Mouse (Mus musculus): ENCODE data around the gene Dusp9. TPM values are rescaled to one million over a fixed set of nuclear protein-coding genes. Genes with fewer than 3 reads are reported as not detected.

Dusp9 gene
- polyA plus RNA-seq, 2 experiments = 9.3 to 24.7 TPM

DNA sequence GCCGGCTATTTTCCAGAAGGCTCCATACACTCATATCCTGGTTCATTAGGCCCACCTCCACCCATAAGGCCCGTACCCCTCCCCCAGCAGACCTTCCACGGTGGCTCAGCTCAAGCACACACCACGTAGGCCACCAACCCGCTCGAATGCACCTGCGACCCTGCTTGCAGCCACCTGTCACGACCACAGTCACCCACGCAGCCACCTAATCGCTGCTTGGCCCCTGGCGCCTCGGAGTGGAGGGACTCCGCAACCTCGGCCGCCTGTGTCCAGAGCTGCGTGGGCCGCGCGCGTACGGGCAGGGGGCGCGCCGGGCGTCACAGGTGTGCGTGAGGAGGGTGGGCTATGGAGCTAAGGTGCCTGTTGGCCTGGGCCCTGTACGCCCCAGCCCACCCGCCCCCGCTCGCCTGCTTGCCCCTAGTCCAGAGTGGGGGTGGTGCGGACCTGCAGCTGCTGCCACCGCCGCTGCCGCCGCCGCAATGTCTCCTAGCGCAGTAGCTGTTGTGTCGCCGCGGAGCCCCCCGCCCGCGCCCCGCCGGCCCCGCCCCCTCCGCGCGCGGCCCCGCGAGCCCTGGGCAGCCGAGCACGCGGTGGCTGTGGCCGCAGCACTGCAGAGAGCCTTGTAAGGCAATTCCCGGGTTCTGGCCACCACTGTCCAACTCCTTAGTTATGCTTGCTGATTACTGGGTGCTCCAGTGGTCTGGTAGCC is 20.5 kb downstream of the Dusp9 start, which contains the start of gene Pnck:
Gene Pnck, minus strand, starts transcription at position 543 of the 709 bp plus-strand sequence.
- TF ChIP-seq CTCF (IDR thresholded peaks at IDR 0.05; ENCODE audit: low read depth) (no peak), EP300 (IDR thresholded peaks at IDR 0.05; ENCODE audit: low read depth) (no peak)
- Histone ChIP-seq H3K27me3 (ENCODE audit: control insufficient read depth, insufficient read depth, low read length) (no peaks in the 10 kb centered on the region; the same call in 1 of the 2 replicates), H3K4me3 (ENCODE audit: insufficient read depth in 1 of 2, low read depth in 2 of 2, low read length in 2 of 2) (peak within 1 kb of the TSS; percentile 21 to 28; a peak in 2 of 4 replicates), H3K36me3 (replicated peaks; ENCODE audit: control insufficient read depth, insufficient read depth, low read depth) (no peaks in the 10 kb centered on the region), H3K9me3 (ENCODE audit: control insufficient read depth, low read length) (no peaks in the 10 kb centered on the region), H3K9ac (replicated peaks) (no peak within 1 kb of the TSS), H3K4me2 (ENCODE audit: low read depth) (peak within 1 kb of the TSS; percentile 57), H3K27ac (no peak within 1 kb of the TSS), H3K4me1 (replicated peaks; ENCODE audit: control insufficient read depth in 2 of 2, insufficient read depth in 2 of 2, low read length in 1 of 2) (no peaks in the 10 kb centered on the region)
- ATAC-seq (ENCODE audit: insufficient read depth) (no peak), DNase-seq (ENCODE audit: low read depth in 3 of 3, low spot score in 3 of 3) (no peak)
- 20% methylated on average over 47 of the region's 57 CpGs for WGBS (ENCODE audit: insufficient replicate concordance)

DNA sequence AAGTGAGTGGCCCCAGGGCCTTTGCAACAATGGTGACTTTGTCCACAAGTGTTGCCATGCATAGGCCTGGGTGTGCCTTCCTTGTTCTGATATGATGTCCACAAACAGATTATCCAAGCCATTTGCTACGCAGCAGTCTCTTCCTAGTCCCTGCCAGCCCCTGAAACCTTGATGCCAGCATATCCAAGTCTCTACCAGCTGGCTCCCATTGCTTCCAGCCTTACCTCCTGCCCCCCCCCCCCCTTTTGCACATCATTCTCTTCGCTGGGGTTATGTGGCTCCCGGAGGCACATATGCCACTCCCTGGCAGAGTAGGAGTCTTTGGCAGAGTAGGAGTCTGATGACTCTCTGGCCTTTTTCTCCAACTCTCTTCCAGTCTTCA is 21.1 kb downstream of the Dusp9 start:
- Histone ChIP-seq H3K36me3 (replicated peaks; ENCODE audit: control insufficient read depth, insufficient read depth, low read depth) (no peaks in the 10 kb centered on the region), H3K4me3 (ENCODE audit: insufficient read depth in 1 of 2, low read depth in 2 of 2, low read length in 2 of 2) (peak overlapping the region; percentile 21 to 28; a peak in 1 of 4 replicates), H3K9ac (replicated peaks) (no peak overlapping the region), H3K4me2 (ENCODE audit: low read depth) (peak overlapping the region; percentile 57), H3K27ac (no peak overlapping the region), H3K27me3 (ENCODE audit: control insufficient read depth, insufficient read depth, low read length) (no peaks in the 10 kb centered on the region; the same call in 1 of the 2 replicates), H3K9me3 (ENCODE audit: control insufficient read depth, low read length) (no peaks in the 10 kb centered on the region), H3K4me1 (replicated peaks; ENCODE audit: control insufficient read depth in 2 of 2, insufficient read depth in 2 of 2, low read length in 1 of 2) (no peaks in the 10 kb centered on the region)
- DNase-seq (ENCODE audit: low read depth in 3 of 3, low spot score in 3 of 3) (no peak), ATAC-seq (ENCODE audit: insufficient read depth) (no peak)
- 43% methylated on average over 3 of the region's 3 CpGs for WGBS (ENCODE audit: insufficient replicate concordance)
- TF ChIP-seq EP300 (IDR thresholded peaks at IDR 0.05; ENCODE audit: low read depth) = no peak
- no peak for TF ChIP-seq CTCF (IDR thresholded peaks at IDR 0.05; ENCODE audit: low read depth)

DNA sequence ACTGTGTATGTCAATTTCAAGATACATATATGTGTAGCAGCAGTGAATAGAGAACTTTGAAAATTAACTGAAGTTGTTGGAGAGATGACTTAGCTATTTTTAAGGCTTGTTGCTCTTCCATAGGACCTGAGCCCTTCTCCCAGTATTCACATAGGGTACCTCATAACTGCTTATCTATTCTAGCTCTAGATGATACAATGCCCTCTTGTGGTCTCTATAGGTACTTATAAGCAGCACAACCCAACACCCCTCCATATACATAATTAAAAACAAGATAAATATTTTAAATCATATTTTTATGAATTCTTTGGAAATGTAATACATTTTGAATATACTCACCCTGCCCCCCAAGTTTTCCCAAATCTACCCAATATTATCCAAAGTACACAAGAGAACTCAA is 23.9 kb downstream of the Dusp9 start:
- no peak for ATAC-seq (ENCODE audit: insufficient read depth)
- Histone ChIP-seq H3K36me3 (replicated peaks; ENCODE audit: control insufficient read depth, insufficient read depth, low read depth) (no peaks in the 10 kb centered on the region), H3K27me3 (ENCODE audit: control insufficient read depth, insufficient read depth, low read length) (no peaks in the 10 kb centered on the region; the same call in 1 of the 2 replicates), H3K4me2 (ENCODE audit: low read depth) (no peak overlapping the region), H3K9ac (replicated peaks) (no peak overlapping the region), H3K9me3 (ENCODE audit: control insufficient read depth, low read length) (no peaks in the 10 kb centered on the region), H3K27ac (no peak overlapping the region), H3K4me3 (ENCODE audit: insufficient read depth in 1 of 2, low read depth in 2 of 2, low read length in 2 of 2) (no peak overlapping the region), H3K4me1 (replicated peaks; ENCODE audit: control insufficient read depth in 2 of 2, insufficient read depth in 2 of 2, low read length in 1 of 2) (no peaks in the 10 kb centered on the region)
- no peak for DNase-seq (ENCODE audit: low read depth in 3 of 3, low spot score in 3 of 3)
- TF ChIP-seq CTCF (IDR thresholded peaks at IDR 0.05; ENCODE audit: low read depth) = peak; percentile 28; the same call in 1 of the 2 replicates
- TF ChIP-seq EP300 (IDR thresholded peaks at IDR 0.05; ENCODE audit: low read depth) = no peak

DNA sequence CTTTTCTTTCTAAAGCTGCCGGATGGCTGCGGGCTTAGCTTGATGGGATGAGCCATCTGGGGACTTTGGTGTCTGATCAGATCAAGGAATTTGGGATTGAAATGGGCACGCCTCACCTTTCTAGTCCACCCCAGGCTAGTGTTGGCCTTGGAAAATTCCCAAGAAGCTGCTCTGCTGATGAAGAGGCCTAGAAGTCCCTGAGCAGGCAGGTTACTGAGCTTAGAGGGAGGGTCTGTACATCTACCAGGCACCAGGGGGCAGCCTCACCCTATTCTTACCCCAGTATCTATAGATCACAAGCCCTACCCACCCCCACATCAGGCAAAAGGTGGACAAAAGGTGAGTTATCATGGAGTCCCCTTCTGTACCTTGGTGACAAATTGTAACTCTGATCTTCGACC is 32.8 kb downstream of the Dusp9 start:
- Histone ChIP-seq H3K9ac (replicated peaks) (no peak overlapping the region), H3K36me3 (replicated peaks; ENCODE audit: control insufficient read depth, insufficient read depth, low read depth) (no peaks in the 10 kb centered on the region), H3K9me3 (ENCODE audit: control insufficient read depth, low read length) (no peaks in the 10 kb centered on the region), H3K27ac (no peak overlapping the region), H3K4me3 (ENCODE audit: insufficient read depth in 1 of 2, low read depth in 2 of 2, low read length in 2 of 2) (no peak overlapping the region), H3K4me1 (replicated peaks; ENCODE audit: control insufficient read depth in 2 of 2, insufficient read depth in 2 of 2, low read length in 1 of 2) (no peaks in the 10 kb centered on the region; a peak in 1 of 4 replicates), H3K4me2 (ENCODE audit: low read depth) (no peak overlapping the region), H3K27me3 (ENCODE audit: control insufficient read depth, insufficient read depth, low read length) (peaks cover 22% of the 10 kb centered on the region)
- 56% methylated on average over 4 of the region's 4 CpGs for WGBS (ENCODE audit: insufficient replicate concordance)
- ATAC-seq (ENCODE audit: insufficient read depth) (no peak), DNase-seq (ENCODE audit: low read depth in 3 of 3, low spot score in 3 of 3) (no peak)
- TF ChIP-seq EP300 (IDR thresholded peaks at IDR 0.05; ENCODE audit: low read depth) (no peak), CTCF (IDR thresholded peaks at IDR 0.05; ENCODE audit: low read depth) (peak; percentile 60)

DNA sequence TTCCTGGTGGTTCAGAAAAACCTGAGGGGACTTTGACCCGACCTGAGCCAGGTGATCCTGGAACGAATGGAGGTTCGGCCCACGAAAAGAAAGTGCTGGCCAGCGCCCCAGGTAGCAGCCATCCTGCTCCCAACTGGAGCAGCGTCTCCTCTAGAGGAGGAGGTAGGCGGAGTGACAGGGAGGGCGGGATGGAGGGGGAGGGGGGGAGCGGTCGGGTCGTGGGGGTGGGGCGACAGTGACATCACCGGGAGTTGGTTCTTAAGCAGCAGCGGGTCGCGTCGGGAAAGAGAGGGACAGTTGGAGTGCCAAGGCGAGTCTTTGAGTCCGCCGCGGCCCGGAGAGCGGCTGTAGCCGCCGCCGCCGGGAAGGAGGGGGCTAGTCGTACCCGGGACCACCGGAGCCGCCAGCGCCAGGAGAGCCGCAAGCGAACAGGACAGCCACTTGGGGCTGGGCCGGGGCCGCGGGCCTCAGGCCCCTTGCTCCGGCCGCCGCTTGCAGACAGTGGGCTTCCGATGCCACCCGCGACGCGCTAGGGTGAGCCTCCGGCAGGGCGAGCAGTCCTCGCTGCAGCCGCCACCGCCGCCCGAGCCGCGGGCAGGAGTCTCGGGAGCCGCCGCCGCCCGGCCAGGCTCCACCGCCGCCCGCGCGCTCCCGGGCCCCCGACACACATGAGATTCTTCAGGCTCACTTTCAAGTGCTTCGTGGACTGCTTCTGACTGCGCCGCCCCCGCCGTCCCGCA is 33.8 kb downstream of the Dusp9 start, which contains the start of gene Slc6a8:
Gene Slc6a8, plus strand, starts transcription at position 272 of the 740 bp plus-strand sequence.
- TF ChIP-seq EP300 (IDR thresholded peaks at IDR 0.05; ENCODE audit: low read depth) (no peak), CTCF (IDR thresholded peaks at IDR 0.05; ENCODE audit: low read depth) (no peak)
- WGBS (ENCODE audit: insufficient replicate concordance) = 10% methylated on average over 55 of the region's 72 CpGs
- Histone ChIP-seq H3K4me1 (replicated peaks; ENCODE audit: control insufficient read depth in 2 of 2, insufficient read depth in 2 of 2, low read length in 1 of 2) (no peaks in the 10 kb centered on the region; a peak in 1 of 4 replicates), H3K9ac (replicated peaks) (0 out of 2 replicates have a peak within 1 kb of the TSS, but pooled peaks have one; percentile 34), H3K9me3 (ENCODE audit: control insufficient read depth, low read length) (no peaks in the 10 kb centered on the region), H3K4me3 (ENCODE audit: insufficient read depth in 1 of 2, low read depth in 2 of 2, low read length in 2 of 2) (peak within 1 kb of the TSS; percentile 37 to 49), H3K27ac (no peak within 1 kb of the TSS), H3K4me2 (ENCODE audit: low read depth) (peak within 1 kb of the TSS; percentile 59), H3K36me3 (replicated peaks; ENCODE audit: control insufficient read depth, insufficient read depth, low read depth) (no peaks in the 10 kb centered on the region), H3K27me3 (ENCODE audit: control insufficient read depth, insufficient read depth, low read length) (peaks cover 22% of the 10 kb centered on the region)
- no peak for DNase-seq (ENCODE audit: low read depth in 3 of 3, low spot score in 3 of 3)
- ATAC-seq (ENCODE audit: insufficient read depth) = peak; percentile 51; the same call in 1 of the 2 replicates
